Mouse (Mus musculus) heart, adult 9 months (tissue): ENCODE measurements around the gene Ankrd13d.
A peak's percentile ranks its signal among the peaks of the same experiment; 100 is the strongest.
"Not testable (repeated sequence)": the region's sequence is repeated elsewhere in the genome, so short reads cannot be mapped to it uniquely, and the experiment has no call there.

Experiments
- DNase-seq, 2 experiments: peaks; one replicate each; pipeline ENCODE4 v3.0.0; 2022; ENCODE audit warnings: low spot score in 2 of 2

Ankrd13d gene

GRCm38 (mm10) chr19:4264171-4264780, 18.7 kb downstream of the Ankrd13d start:
- no peak for DNase-seq

GRCm38 (mm10) chr19:4263702-4264101, 19.2 kb downstream of the Ankrd13d start:
- no peak for DNase-seq

- no peak for DNase-seq
These were observed 20.2 kb downstream of the Ankrd13d start for GRCm38 (mm10) chr19:4262756-4263155.

GRCm38 (mm10) chr19:4261038-4261698, 21.8 kb downstream of the Ankrd13d start:
- no peak for DNase-seq

- no peak for DNase-seq
These were observed 25.1 kb downstream of the Ankrd13d start for GRCm38 (mm10) chr19:4257897-4258252.

GRCm38 (mm10) chr19:4257216-4257896, 25.6 kb downstream of the Ankrd13d start:
- peak; percentile 89 to 94 for DNase-seq

DNA sequence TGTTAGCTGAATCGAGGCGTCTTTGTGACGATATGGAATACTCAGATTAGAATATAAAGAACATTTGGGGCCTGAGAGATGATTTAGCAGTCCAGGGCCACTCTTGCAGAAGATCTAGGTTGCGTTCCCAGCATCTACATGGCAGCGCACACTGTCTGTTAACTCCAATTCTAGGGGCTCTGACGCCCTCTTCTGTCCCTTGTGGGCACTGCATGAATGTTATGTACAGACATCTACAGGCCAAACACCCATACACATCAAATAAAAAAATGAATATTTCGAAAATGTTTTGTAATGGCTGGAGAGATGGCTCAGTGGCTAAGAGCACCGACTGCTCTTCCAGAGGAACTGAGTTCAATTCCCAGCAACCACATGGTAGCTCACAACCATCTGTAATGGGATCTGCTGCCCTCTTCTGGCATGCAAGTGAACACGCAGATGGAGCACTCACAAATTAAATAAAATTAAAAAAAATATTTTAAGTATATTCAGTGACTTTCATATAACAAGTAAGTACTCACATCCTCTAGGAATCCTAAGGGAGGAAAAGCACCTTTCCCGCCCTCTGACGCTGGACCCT, 27.3 kb downstream of the Ankrd13d start:
- DNase-seq: no peak

GRCm38 (mm10) chr19:4254230-4254629, 28.7 kb downstream of the Ankrd13d start:
- no peak for DNase-seq

DNA sequence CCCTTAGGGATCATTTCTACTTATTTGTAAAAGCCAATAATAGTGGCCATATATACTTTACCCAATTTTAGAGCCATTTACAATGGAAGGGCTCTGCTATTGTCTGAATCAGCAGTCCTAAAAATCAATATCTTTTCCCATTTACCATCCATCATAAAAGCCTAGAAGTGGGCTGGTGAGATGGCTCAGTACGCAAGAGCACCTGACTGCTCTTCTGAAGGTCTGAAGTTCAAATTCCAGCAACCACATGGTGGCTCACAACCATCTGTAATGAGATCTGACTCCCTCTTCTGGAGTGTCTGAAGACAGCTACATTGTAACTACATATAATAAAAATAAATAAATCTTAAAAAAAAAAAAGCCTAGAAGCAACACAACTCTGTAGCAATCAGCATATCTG, 34.3 kb downstream of the Ankrd13d start:
- DNase-seq: not testable (repeated sequence)

DNA sequence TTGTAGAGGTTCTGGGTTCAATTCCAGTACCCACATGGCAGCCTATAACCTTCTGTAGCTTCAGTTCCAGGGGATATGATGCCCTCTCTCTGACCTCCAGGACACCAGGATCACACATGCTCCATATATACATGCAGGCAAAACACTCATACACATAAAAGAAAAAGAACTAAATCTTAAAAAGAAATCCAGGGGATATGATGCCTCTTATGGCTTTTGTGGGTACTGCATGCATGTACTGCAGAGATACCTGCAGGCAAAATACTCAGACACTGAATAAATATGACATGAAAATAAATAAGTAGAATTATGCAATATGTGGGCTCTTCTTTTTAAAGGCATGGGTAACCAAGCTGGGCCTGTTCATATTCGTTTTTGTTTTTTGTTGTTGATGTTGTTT, 35.9 kb downstream of the Ankrd13d start:
- no peak for DNase-seq

GRCm38 (mm10) chr19:4244775-4245174, 38.2 kb downstream of the Ankrd13d start:
- DNase-seq: no peak

DNA sequence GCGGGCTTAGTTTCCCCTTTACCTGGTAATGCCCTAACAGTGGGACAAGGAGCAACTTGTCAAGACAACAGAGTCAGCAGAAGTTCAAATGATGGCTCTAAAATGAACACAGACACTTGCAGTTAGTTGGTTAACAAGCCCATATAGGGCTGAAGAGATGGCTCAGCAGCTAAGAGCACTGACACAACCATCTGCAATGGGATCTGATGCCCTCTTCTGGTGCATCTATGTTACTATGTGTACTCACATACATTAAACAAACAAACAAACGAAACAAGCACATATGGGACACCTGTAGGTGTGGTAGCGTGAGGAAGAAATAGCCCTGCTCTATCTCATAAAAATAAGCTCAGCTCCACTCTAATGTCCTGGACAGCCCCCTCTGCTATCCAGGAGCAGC, 40.5 kb downstream of the Ankrd13d start:
- no peak for DNase-seq

GRCm38 (mm10) chr19:4240247-4240668, 42.7 kb downstream of the Ankrd13d start:
- DNase-seq: no peak

DNA sequence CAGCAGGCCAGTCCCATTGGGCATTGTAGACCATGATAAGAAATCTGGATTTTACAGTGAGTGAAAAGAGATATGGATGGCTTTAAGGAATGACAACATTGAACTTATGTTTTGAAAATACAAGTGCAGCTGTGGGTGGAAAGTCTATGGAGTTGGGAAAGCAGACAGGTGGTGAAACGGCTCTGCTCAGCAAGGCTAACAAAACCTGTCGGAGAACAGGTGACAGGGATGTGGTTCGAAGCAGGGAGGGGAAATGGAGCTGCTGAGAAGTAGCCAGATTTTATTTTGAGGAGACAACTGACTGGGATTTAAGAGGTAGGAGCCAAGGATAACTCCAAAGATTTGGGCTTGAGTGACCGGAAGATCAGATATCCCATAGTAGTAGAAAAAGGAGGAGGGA, 48.4 kb downstream of the Ankrd13d start:
- DNase-seq: no peak

DNA sequence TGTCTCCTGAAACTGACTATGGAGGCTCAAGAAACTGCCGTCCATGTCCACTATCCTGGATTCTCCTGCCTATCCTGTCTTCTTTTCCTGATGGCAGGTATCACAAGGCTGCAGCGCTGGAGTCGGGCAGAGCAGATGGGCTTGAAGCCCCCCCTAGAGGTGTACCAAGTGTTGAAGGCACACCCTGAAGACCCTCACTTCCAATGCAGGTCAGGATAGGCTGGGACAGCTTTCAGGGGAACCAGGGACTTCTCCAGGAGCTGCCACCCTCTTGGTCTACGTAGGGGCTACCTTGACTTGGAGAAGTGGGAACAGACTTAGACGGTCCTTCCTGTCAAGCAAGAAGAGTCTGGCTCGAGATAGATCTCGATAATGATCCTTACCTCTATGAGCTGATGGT, 50.3 kb downstream of the Ankrd13d start:
- DNase-seq: no peak

DNA sequence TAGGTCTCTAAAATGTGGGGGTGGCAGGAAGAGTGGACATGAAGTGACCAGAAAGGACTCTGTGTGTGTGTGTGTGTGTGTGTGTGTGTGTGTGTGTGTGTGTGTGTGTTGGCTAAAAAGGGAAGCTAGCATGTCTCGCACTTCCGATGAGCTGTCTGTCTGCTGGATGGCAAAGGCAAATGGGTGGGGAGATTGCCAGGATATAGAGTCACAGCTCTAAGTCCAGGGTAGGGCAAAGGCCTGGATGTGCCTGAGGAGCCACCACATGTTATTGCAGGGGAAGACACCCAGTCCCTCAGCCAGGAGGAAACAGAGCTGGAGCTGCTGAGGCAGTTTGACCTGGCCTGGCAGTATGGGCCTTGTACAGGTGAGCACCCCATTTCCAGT, 50.8 kb downstream of the Ankrd13d start:
- DNase-seq: no peak

DNA sequence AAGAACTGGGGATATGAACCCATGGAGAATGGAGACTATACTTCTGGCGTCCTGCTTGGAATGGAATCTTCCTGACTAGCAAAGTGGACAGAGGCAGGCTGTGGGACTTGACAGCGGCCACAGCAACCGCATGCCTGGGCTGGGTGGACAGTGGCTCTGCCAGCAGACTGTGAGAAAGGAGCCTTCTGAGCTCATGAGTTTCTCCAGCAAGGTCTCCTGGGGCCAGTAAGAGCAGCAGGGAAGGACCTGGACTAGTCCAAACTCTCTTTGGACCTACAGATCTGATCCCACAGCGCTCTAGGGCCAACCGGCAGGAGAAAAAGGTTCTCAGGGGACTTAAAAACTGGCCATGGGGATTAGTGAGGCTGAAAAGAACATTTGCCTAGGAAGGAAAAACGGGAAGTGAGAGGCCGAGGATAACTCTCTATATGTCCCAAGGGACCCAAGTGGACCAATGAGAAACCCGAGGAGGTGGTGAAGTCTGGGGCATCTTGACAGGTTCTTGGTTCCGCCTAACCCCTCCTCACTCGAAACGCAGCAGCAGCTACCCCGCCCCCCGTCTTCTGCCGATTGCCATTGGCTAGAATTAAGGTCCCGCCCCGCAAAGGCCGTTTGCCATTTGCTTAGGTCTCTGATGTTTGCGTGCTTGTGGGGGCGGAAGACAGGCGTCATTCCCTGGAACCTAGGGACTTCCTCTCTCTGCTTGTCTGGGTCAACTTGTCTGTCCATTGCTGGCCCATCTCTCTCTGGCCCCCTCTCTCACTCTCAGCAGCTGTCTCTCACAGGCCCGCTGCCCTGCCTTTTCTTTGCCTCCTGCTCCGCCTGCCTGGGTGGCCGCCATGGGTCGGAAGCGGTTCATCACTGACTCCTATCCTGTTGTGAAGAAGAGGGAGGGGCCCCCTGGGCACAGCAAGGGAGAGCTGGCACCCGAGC, 51.4 kb downstream of the Ankrd13d start, which contains the start of gene Pold4:
TSS of gene Pold4 (plus strand) at position 647 of the 933 bp plus-strand sequence.
- DNase-seq: peak; percentile 98 to 99

GRCm38 (mm10) chr19:4230415-4230814, 52.5 kb downstream of the Ankrd13d start:
- peak; percentile 31 to 45 for DNase-seq

DNA sequence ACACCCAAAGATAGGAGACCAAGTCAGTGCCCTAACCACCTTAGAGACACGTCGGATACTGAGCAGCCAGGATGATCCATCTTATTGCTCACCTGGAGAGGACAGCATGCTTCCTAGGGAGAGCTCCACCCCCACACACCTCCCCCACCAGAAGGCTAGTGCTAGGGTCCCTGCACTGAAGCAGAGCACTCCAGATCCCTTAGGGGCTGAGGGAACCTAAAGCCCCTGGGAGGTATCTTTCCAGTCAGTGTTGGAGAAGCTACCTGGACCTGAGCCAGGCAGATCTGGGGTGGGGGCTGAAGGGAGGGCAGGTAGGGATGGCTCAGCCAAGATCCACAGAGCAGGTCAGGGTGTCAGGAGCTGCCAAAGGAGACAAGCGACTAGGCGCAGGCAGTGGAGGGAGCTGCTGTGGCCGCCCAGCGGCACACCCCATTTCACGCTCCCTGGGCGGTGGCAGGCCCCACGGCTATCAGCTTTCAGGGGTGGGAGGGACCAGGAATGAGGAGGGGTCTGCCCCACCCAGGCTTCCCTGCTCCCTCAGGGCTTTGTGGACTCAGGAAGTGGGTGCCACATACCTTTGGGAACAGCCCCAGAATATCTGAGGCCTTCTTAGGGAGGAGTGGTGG, 53.4 kb downstream of the Ankrd13d start:
- no peak for DNase-seq

- no peak for DNase-seq
These were observed 54.0 kb downstream of the Ankrd13d start for GRCm38 (mm10) chr19:4228891-4229290.
